Comparison of ENCODE assay signal across 8 mouse cellular contexts in the genomic region with DNA sequence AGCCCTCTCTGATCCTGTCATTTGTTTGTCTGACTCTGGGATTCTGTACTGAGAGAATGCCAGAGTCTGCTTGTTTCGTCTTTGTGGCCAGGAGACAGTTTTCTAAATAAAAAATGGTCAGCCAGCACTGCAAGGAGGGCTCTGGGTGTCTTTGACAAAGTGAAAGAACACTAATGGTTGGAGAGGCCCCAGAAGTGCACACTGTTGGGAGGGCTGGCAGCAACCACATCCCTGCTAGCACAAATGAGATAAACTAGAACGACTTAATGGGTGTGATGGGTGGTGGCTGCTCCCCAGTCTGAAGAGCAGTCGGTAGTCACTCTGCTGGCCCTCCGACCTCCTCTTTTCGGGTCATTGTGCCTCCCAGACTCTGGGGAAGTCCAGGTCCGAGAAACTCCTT. TPM values are rescaled to one million over a fixed set of nuclear protein-coding genes. Genes with fewer than 3 reads are reported as not detected.
DNase-seq lines count a peak whose midpoint lies in the region; ATAC-seq and TF ChIP-seq lines count a peak whose summit lies in the region.

No protein-coding gene starts in this region.

- no peak overlapping the region for H3K27ac ChIP-seq in heart, postnatal 0 days (ENCODE audit: low read depth)

- TF ChIP-seq CTCF in E14TG2a.4 (conservative IDR thresholded peaks at IDR 0.05; ENCODE audit: low read length): no peak
- TF ChIP-seq CTCF in heart, postnatal 0 days (IDR thresholded peaks at IDR 0.05; ENCODE audit: low read depth): no peak

- no peak for TF ChIP-seq EP300 in heart, postnatal 0 days (IDR thresholded peaks at IDR 0.05; ENCODE audit: low read depth)

- peaks cover 54% of the 10 kb centered on the region for H3K4me1 ChIP-seq in erythroblast, embryonic 14.5 days (ENCODE audit: control insufficient read depth)
- H3K4me1 ChIP-seq in E14TG2a.4 (replicated peaks; ENCODE audit: low read depth, low read length): peaks cover 72% of the 10 kb centered on the region
- peaks cover 58% of the 10 kb centered on the region for H3K4me1 ChIP-seq in heart, postnatal 0 days (ENCODE audit: control insufficient read depth, insufficient read depth)

- peak overlapping the region; percentile 68 for H3K4me3 ChIP-seq in erythroblast, embryonic 14.5 days (replicated peaks)
- H3K4me3 ChIP-seq in E14TG2a.4 (replicated peaks; ENCODE audit: low read length): peak overlapping the region; percentile 98
- 0 out of 2 replicates have a peak overlapping the region, but pooled peaks have one; percentile 5 for H3K4me3 ChIP-seq in heart, postnatal 0 days (ENCODE audit: low read depth, low read length)

- H3K27me3 ChIP-seq in erythroblast, embryonic 14.5 days (ENCODE audit: control insufficient read depth): peaks cover 39% of the 10 kb centered on the region
- peaks cover 75% of the 10 kb centered on the region for H3K27me3 ChIP-seq in E14TG2a.4 (ENCODE audit: insufficient read depth, low read length)
- H3K27me3 ChIP-seq in heart, postnatal 0 days (ENCODE audit: control insufficient read depth, insufficient read depth, low read length): no peaks in the 10 kb centered on the region

- ATAC-seq in erythroblast, adult 5-6 weeks (replicated peaks; ENCODE audit: low FRiP score, poor library complexity, severe bottlenecking): no peak
- ATAC-seq in heart, postnatal 0 days (ENCODE audit: insufficient read depth, low read depth): no peak
- peak; percentile 61 for ATAC-seq in megakaryocyte progenitor cell, adult 5-6 weeks (replicated peaks; ENCODE audit: poor library complexity)

- H3K9me3 ChIP-seq in erythroblast, embryonic 14.5 days (ENCODE audit: control insufficient read depth, low read length): peaks cover 7% of the 10 kb centered on the region
- no peaks in the 10 kb centered on the region for H3K9me3 ChIP-seq in E14TG2a.4 (ENCODE audit: low read length)
- H3K9me3 ChIP-seq in heart, postnatal 0 days (replicated peaks; ENCODE audit: control insufficient read depth, low read length): no peaks in the 10 kb centered on the region

- 13% methylated on average over 6 of the region's 6 CpGs for WGBS in heart, postnatal 0 days

- H3K9ac ChIP-seq in heart, postnatal 0 days (replicated peaks; ENCODE audit: low read depth, low read length): 0 out of 2 replicates have a peak overlapping the region, but pooled peaks have one; percentile 34

- no peak for DNase-seq in heart, postnatal 0 days (ENCODE audit: low spot score)
- no peak for DNase-seq in Muller cell, postnatal 12 days (ENCODE audit: inconsistent ontology term)
- DNase-seq in adrenal gland, postnatal 25 days: no peak
- no peak for DNase-seq in frontal cortex, postnatal 36 days (ENCODE audit: low spot score in 2 of 2)

- peak overlapping the region; percentile 91 for H3K4me2 ChIP-seq in heart, postnatal 0 days (ENCODE audit: low read depth, low read length)

- H3K36me3 ChIP-seq in erythroblast, embryonic 14.5 days (ENCODE audit: control insufficient read depth): peaks cover 41% of the 10 kb centered on the region
- H3K36me3 ChIP-seq in E14TG2a.4 (ENCODE audit: insufficient read depth, low read length): peaks cover 28% of the 10 kb centered on the region
- peaks cover 22% of the 10 kb centered on the region for H3K36me3 ChIP-seq in heart, postnatal 0 days (replicated peaks; ENCODE audit: control insufficient read depth, insufficient read depth, low read length)

RNA-seq across cellular contexts. Expression of a gene that starts 1.7 kb away (rescaled TPM):
- 1.8 and 3.5 TPM in 2 replicates for polyA plus RNA-seq in erythroblast, embryonic 14.5 days (2012)
- 0.21 TPM in 1 of 2 replicates, not detected in the other for total RNA-seq in erythroblast, adult 5-6 weeks (2015; ENCODE audit: low replicate concordance)
- total RNA-seq in erythroblast, adult 5-6 weeks (2017; ENCODE audit: low replicate concordance): 0.34 and 0.70 TPM in 2 replicates
- total RNA-seq in heart, postnatal 0 days (2014; rRNA removed; ENCODE audit: low replicate concordance): 29.6 and 44.0 TPM in 2 replicates
- 2.1 and 2.3 TPM in 2 replicates for polyA plus RNA-seq in heart, postnatal 0 days (2015; fragmentation: Nextera tagmentation; extraction: Ambion mirVana)
- total RNA-seq in megakaryocyte progenitor cell, adult 5-6 weeks (2015): 1.5 and 2.3 TPM in 2 replicates
- total RNA-seq in megakaryocyte progenitor cell, adult 5-6 weeks (2017): 1.4 and 3.2 TPM in 2 replicates
- 30.7 and 33.6 TPM in 2 replicates for total RNA-seq in adrenal gland, postnatal 25 days (2021)

RNA-seq across cellular contexts. Expression of a gene that starts 36.3 kb away (rescaled TPM):
- 0.66 and 1.5 TPM in 2 replicates for polyA plus RNA-seq in erythroblast, embryonic 14.5 days (2012)
- 3.3 and 7.5 TPM in 2 replicates for total RNA-seq in erythroblast, adult 5-6 weeks (2015; ENCODE audit: low replicate concordance)
- total RNA-seq in erythroblast, adult 5-6 weeks (2017; ENCODE audit: low replicate concordance): 0.09 TPM in 1 of 2 replicates, not detected in the other
- 22.0 and 38.7 TPM in 2 replicates for total RNA-seq in heart, postnatal 0 days (2014; rRNA removed; ENCODE audit: low replicate concordance)
- polyA plus RNA-seq in heart, postnatal 0 days (2015; fragmentation: Nextera tagmentation; extraction: Ambion mirVana): 11.7 and 13.7 TPM in 2 replicates
- total RNA-seq in megakaryocyte progenitor cell, adult 5-6 weeks (2015): 7.6 and 8.1 TPM in 2 replicates
- total RNA-seq in megakaryocyte progenitor cell, adult 5-6 weeks (2017): 2.6 and 3.6 TPM in 2 replicates
- total RNA-seq in adrenal gland, postnatal 25 days (2021): 20.9 and 21.1 TPM in 2 replicates

Comparison
In these comparisons a context has a peak if more than half of its experiments do, and no peak if none do; other contexts are left out.
1. H3K4me3 ChIP-seq: peak in every context shown above with its lines; median percentile 98 in E14TG2a.4; 68 in erythroblast, embryonic 14.5 days; 5 in heart, postnatal 0 days.